Mouse (Mus musculus): ENCODE measurements around the gene Ehd1. TPM values are rescaled to one million over a fixed set of nuclear protein-coding genes. Genes with fewer than 3 reads are reported as not detected.

Ehd1 gene
- polyA plus RNA-seq, 1 experiment from 2014 or later, result 68.8 TPM

- no peaks in the 10 kb centered on the region for H3K36me3 ChIP-seq
- H3K27ac ChIP-seq, result no peak overlapping the region
- H3K4me3 ChIP-seq (replicated peaks), result no peak overlapping the region
- ATAC-seq (ENCODE audit: low read depth) (no peak), DNase-seq (no peak)
- H3K27me3 ChIP-seq, result peaks cover 6% of the 10 kb centered on the region
- no peak overlapping the region for H3K9ac ChIP-seq
- peaks cover 64% of the 10 kb centered on the region for H3K4me1 ChIP-seq (replicated peaks)
- H3K9me3 ChIP-seq (replicated peaks), result no peaks in the 10 kb centered on the region
- 68% methylated on average over 8 of the region's 8 CpGs for WGBS (ENCODE audit: insufficient replicate concordance)
- no peak overlapping the region for H3K4me2 ChIP-seq
These were observed 5.3 kb upstream of the Ehd1 start for GRCm38 (mm10) chr19:6271206-6271605.

DNA sequence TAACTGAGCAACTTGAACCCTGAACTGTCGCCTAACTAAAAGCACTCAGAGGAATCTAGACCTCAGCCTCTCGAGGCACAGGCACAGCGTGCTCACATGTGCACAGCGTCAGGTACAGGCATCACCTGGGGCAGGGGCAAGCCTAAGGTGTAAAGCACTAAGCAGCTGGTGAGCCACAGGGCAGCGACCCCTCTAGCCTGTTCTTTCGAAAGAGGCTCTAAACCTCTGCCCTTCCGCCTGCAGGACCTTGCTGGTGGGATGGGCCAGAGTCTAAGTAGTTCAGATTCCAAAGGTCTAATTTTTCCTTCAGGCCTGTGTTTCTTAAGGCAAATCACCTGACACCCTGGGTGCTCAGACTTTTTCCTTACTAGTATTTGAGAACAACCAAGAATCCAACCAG, 4.5 kb upstream of the Ehd1 start:
- WGBS (ENCODE audit: insufficient replicate concordance), result 71% methylated on average over 7 of the region's 7 CpGs
- H3K9ac ChIP-seq, result no peak overlapping the region
- H3K4me2 ChIP-seq, result no peak overlapping the region
- peaks cover 65% of the 10 kb centered on the region for H3K4me1 ChIP-seq (replicated peaks)
- no peaks in the 10 kb centered on the region for H3K9me3 ChIP-seq (replicated peaks)
- no peaks in the 10 kb centered on the region for H3K36me3 ChIP-seq
- H3K27ac ChIP-seq, result no peak overlapping the region
- H3K27me3 ChIP-seq, result peaks cover 6% of the 10 kb centered on the region
- H3K4me3 ChIP-seq (replicated peaks), result no peak overlapping the region
- DNase-seq (no peak), ATAC-seq (ENCODE audit: low read depth) (no peak)

- Histone ChIP-seq H3K36me3 (no peaks in the 10 kb centered on the region), H3K27ac (no peak overlapping the region)
- DNase-seq, result no peak
These were observed 3.8 kb upstream of the Ehd1 start for GRCm38 (mm10) chr19:6272738-6273137.

GRCm38 (mm10) chr19:6273592-6273991, 2.9 kb upstream of the Ehd1 start:
- Histone ChIP-seq H3K27ac (no peak overlapping the region), H3K27me3 (no peaks in the 10 kb centered on the region), H3K4me1 (replicated peaks) (peaks cover 69% of the 10 kb centered on the region), H3K9me3 (replicated peaks) (no peaks in the 10 kb centered on the region), H3K4me3 (replicated peaks) (no peak overlapping the region), H3K9ac (no peak overlapping the region), H3K4me2 (no peak overlapping the region), H3K36me3 (peaks cover under 1% of the 10 kb centered on the region; the same call in 1 of the 2 replicates)
- 58% methylated on average over 4 of the region's 4 CpGs for WGBS (ENCODE audit: insufficient replicate concordance)
- ATAC-seq (ENCODE audit: low read depth) (no peak), DNase-seq (no peak)

More at GRCm38 (mm10) chr19:6272738-6273137, 3.8 kb upstream of the Ehd1 start:
- WGBS (ENCODE audit: insufficient replicate concordance), result 77% methylated on average over 4 of the region's 4 CpGs
- Histone ChIP-seq H3K9ac (no peak overlapping the region), H3K4me1 (replicated peaks) (peaks cover 68% of the 10 kb centered on the region), H3K27me3 (no peaks in the 10 kb centered on the region), H3K4me3 (replicated peaks) (no peak overlapping the region), H3K4me2 (no peak overlapping the region), H3K9me3 (replicated peaks) (no peaks in the 10 kb centered on the region)
- no peak for ATAC-seq (ENCODE audit: low read depth)

DNA sequence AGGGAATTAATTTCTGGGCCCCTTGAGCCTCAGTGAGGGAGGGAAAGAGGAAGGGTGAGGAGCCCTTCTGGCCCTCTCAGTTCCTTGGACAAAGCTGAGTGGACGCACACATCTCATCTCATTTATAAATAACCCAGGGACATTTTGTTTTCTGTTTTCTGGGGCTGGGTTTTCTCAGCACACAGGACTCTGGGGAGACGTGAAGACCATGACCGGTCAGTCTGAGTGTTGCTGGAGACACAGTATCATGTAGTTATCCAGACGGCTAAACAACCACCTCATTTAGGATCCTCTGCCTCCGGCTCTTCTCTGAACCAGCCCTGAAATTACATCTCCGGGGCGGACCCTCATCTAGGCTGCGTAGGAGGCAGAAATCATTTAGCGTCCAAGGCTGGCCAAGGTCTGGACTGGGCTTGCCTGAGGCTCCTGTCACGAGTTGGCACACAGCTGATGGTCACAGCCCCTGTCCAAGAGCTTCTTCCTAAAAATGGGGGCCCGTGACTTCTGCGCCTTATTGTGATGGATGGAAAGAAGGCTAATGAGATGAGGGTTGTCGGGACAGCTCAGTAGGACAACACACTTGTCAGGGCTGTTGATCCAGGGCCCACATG, 2.4 kb upstream of the Ehd1 start:
- H3K4me1 ChIP-seq (replicated peaks), result peaks cover 74% of the 10 kb centered on the region

GRCm38 (mm10) chr19:6275740-6276389, 660 bp upstream of the Ehd1 start:
- Histone ChIP-seq H3K4me1 (replicated peaks) (peaks cover 78% of the 10 kb centered on the region), H3K4me3 (replicated peaks) (peak overlapping the region; percentile 90), H3K9ac (peak overlapping the region; percentile 85), H3K36me3 (peaks cover 22% of the 10 kb centered on the region), H3K9me3 (replicated peaks) (no peaks in the 10 kb centered on the region), H3K27ac (peak overlapping the region; percentile 98), H3K4me2 (peak overlapping the region; percentile 98), H3K27me3 (no peaks in the 10 kb centered on the region)
- DNase-seq (no peak), ATAC-seq (ENCODE audit: low read depth) (no peak)
- WGBS (ENCODE audit: insufficient replicate concordance), result 5% methylated on average over 15 of the region's 15 CpGs

More for the DNA sequence above, 2.4 kb upstream of the Ehd1 start:
- Histone ChIP-seq H3K4me3 (replicated peaks) (no peak overlapping the region), H3K36me3 (peaks cover 6% of the 10 kb centered on the region), H3K9ac (no peak overlapping the region), H3K27ac (no peak overlapping the region), H3K9me3 (replicated peaks) (no peaks in the 10 kb centered on the region), H3K4me2 (no peak overlapping the region), H3K27me3 (no peaks in the 10 kb centered on the region)
- 84% methylated on average over 13 of the region's 13 CpGs for WGBS (ENCODE audit: insufficient replicate concordance)
- DNase-seq, result no peak
- ATAC-seq (ENCODE audit: low read depth), result no peak

GRCm38 (mm10) chr19:6277661-6278438, 1.3 kb downstream of the Ehd1 start:
- Histone ChIP-seq H3K4me1 (replicated peaks) (peaks cover 81% of the 10 kb centered on the region), H3K27ac (peak overlapping the region; percentile 98), H3K4me3 (replicated peaks) (peak overlapping the region; percentile 90), H3K4me2 (peak overlapping the region; percentile 98), H3K9ac (peak overlapping the region; percentile 95), H3K9me3 (replicated peaks) (no peaks in the 10 kb centered on the region), H3K36me3 (peaks cover 42% of the 10 kb centered on the region), H3K27me3 (no peaks in the 10 kb centered on the region)
- WGBS (ENCODE audit: insufficient replicate concordance), result 13% methylated on average over 10 of the region's 10 CpGs
- DNase-seq (peak; percentile 68), ATAC-seq (ENCODE audit: low read depth) (peak; percentile 41)

DNA sequence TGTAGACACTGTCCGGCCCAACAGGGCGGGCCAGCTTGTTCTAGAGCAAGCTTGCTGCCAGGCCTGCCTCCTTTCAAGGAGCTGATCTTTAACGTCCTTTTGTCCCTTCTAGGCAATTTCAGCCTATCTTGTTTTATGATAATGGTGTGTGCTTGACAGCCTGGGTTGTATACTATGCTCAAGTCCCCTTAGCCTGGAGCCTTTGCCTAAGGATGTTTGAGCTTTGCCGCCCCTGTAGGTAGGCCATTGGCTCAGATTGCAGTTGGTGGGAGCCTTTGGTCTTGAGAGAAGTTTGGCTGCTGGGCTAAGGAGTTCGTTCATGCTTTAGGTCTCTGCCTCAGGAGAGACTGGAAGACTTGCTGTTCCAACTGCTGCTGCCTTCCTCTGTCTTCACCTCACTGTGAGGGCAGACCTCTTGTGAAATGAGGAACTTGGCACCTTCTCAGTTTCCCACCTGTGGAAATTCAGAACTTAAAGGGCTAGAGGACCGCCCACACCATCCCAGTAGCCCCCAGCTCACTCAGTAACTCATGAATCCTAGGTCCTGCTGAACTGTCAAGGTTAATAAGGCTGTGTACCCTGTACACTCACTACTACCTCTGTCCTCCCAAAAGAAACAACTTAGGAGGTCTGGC, 2.0 kb downstream of the Ehd1 start:
- H3K4me1 ChIP-seq (replicated peaks), result peaks cover 86% of the 10 kb centered on the region
- H3K36me3 ChIP-seq, result peaks cover 49% of the 10 kb centered on the region
- DNase-seq (no peak), ATAC-seq (ENCODE audit: low read depth) (no peak)
- H3K27me3 ChIP-seq, result no peaks in the 10 kb centered on the region
- H3K4me2 ChIP-seq, result peak overlapping the region; percentile 98
- H3K9ac ChIP-seq, result peak overlapping the region; percentile 95
- no peaks in the 10 kb centered on the region for H3K9me3 ChIP-seq (replicated peaks)
- H3K27ac ChIP-seq, result peak overlapping the region; percentile 98
- 35% methylated on average over 6 of the region's 6 CpGs for WGBS (ENCODE audit: insufficient replicate concordance)
- H3K4me3 ChIP-seq (replicated peaks), result peak overlapping the region; percentile 90

GRCm38 (mm10) chr19:6279481-6280144, 3.1 kb downstream of the Ehd1 start:
- Histone ChIP-seq H3K9me3 (replicated peaks) (no peaks in the 10 kb centered on the region), H3K4me1 (replicated peaks) (peaks cover 86% of the 10 kb centered on the region), H3K27ac (peak overlapping the region; percentile 98), H3K27me3 (no peaks in the 10 kb centered on the region), H3K9ac (peak overlapping the region; percentile 95), H3K36me3 (peaks cover 53% of the 10 kb centered on the region), H3K4me2 (peak overlapping the region; percentile 98), H3K4me3 (replicated peaks) (peak overlapping the region; percentile 90)
- WGBS (ENCODE audit: insufficient replicate concordance), result 78% methylated on average over 6 of the region's 6 CpGs
- DNase-seq (no peak), ATAC-seq (ENCODE audit: low read depth) (no peak)

DNA sequence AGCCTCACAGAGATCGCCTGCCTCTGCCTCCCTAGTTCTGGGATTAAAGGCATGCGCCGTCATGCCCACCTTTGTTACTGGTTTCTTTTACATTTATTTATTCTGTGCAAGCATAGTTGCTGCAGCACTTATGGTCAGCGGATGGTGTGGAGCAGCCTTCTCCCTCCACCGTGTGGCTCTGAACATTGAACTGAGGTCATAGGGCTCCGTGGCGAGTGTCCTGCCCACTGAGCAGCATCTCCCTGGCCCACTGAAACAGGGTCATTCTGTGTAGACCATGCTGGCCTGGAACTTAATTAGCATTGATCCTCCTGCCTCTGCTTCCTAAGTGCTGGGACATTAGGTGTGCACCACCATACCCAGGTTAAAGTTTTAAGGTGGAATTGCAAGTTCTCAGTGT, 4.0 kb downstream of the Ehd1 start:
- Histone ChIP-seq H3K27ac (peak overlapping the region; percentile 98), H3K9ac (peak overlapping the region; percentile 95), H3K27me3 (no peaks in the 10 kb centered on the region), H3K4me3 (replicated peaks) (peak overlapping the region; percentile 90; the same call in 1 of the 2 replicates), H3K4me1 (replicated peaks) (peaks cover 90% of the 10 kb centered on the region), H3K36me3 (peaks cover 60% of the 10 kb centered on the region), H3K9me3 (replicated peaks) (no peaks in the 10 kb centered on the region), H3K4me2 (peak overlapping the region; percentile 98)
- 84% methylated on average over 7 of the region's 7 CpGs for WGBS (ENCODE audit: insufficient replicate concordance)
- ATAC-seq (ENCODE audit: low read depth) (no peak), DNase-seq (no peak)
